Mouse (Mus musculus): Measurements from ENCODE around the gene Slc16a3. TPM values are rescaled to one million over a fixed set of nuclear protein-coding genes. Genes with fewer than 3 reads are reported as not detected.

The Slc16a3 gene
- 2.2 and 13.6 TPM in 2 replicates for polyA plus RNA-seq (2012; rRNA removed; ENCODE audit: low replicate concordance)

DNA sequence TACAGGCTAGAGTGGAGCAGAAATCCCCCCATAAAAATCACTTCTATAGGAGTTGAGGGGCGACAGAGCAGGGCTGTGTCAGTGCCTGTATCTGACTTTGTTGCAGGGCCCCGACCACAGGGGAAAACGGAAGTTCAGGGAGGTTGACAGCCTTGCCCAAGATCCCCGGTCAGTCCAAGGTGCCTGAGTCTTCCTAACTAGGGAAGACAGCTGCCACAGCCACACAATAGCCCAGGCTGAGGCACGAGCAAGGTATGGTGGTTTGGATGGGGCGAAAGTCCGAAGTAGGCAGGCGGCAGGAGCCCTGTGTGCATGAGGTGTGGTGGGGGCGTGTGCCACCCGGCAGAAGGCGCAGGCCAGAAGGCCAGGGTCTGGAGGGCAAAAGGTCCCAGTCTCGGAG lies at the start of gene Slc16a3:
Gene Slc16a3, plus strand, starts transcription at position 153 of the 400 bp plus-strand sequence.

GRCm38 (mm10) chr11:120932564-120933398 lies 15.5 kb upstream of the Slc16a3 start, which contains the start of gene Ccdc57:
Gene Ccdc57 (minus strand): TSS chr11:120932872.

GRCm38 (mm10) chr11:120990951-120991526 lies 42.8 kb downstream of the Slc16a3 start, which contains the start of gene Csnk1d:
Gene Csnk1d (minus strand): TSS chr11:120991330.

Other genes with a start within 250 kb of the Slc16a3 start
- 89.1 and 110 TPM in 2 replicates for gene Cenpx, start 234.7 kb upstream of the Slc16a3 start, polyA plus RNA-seq (2012; rRNA removed; ENCODE audit: low replicate concordance)
- gene Lrrc45, start 234.6 kb upstream of the Slc16a3 start, polyA plus RNA-seq (2012; rRNA removed; ENCODE audit: low replicate concordance), result 30.1 and 63.6 TPM in 2 replicates
- gene Rac3, start 227.0 kb upstream of the Slc16a3 start, polyA plus RNA-seq (2012; rRNA removed; ENCODE audit: low replicate concordance), result 16.6 and 55.7 TPM in 2 replicates
- 141 and 144 TPM in 2 replicates for gene Dcxr, start 221.2 kb upstream of the Slc16a3 start, polyA plus RNA-seq (2012; rRNA removed; ENCODE audit: low replicate concordance)
- 204 and 309 TPM in 2 replicates for gene Cbr2, start 216.4 kb upstream of the Slc16a3 start, polyA plus RNA-seq (2012; rRNA removed; ENCODE audit: low replicate concordance)
- 0.50 and 9.3 TPM in 2 replicates for gene Hmga1b, start 185.7 kb upstream of the Slc16a3 start, polyA plus RNA-seq (2012; rRNA removed; ENCODE audit: low replicate concordance)
- 57.4 and 75.5 TPM in 2 replicates for gene Rfng, start 164.3 kb upstream of the Slc16a3 start, polyA plus RNA-seq (2012; rRNA removed; ENCODE audit: low replicate concordance)
- gene Gps1, start 164.2 kb upstream of the Slc16a3 start, polyA plus RNA-seq (2012; rRNA removed; ENCODE audit: low replicate concordance), result 171 and 257 TPM in 2 replicates
- gene Dus1l, start 152.1 kb upstream of the Slc16a3 start, polyA plus RNA-seq (2012; rRNA removed; ENCODE audit: low replicate concordance), result 33.0 and 52.4 TPM in 2 replicates
- gene Fasn, start 123.9 kb upstream of the Slc16a3 start, polyA plus RNA-seq (2012; rRNA removed; ENCODE audit: low replicate concordance), result 8,340 and 15,875 TPM in 2 replicates
- gene Ccdc57, start 15.6 kb upstream of the Slc16a3 start, polyA plus RNA-seq (2012; rRNA removed; ENCODE audit: low replicate concordance), result 1.6 and 5.9 TPM in 2 replicates
- gene Csnk1d, start 42.9 kb downstream of the Slc16a3 start, polyA plus RNA-seq (2012; rRNA removed; ENCODE audit: low replicate concordance), result 67.7 and 113 TPM in 2 replicates
- gene Cd7, start 90.9 kb downstream of the Slc16a3 start, polyA plus RNA-seq (2012; rRNA removed; ENCODE audit: low replicate concordance), result 2.0 and 6.1 TPM in 2 replicates
- gene Sectm1b, start 115.1 kb downstream of the Slc16a3 start, polyA plus RNA-seq (2012; rRNA removed; ENCODE audit: low replicate concordance), result 3.2 TPM in 1 of 2 replicates, not detected in the other
- 0.21 and 1.2 TPM in 2 replicates for gene Sectm1a, start 132.7 kb downstream of the Slc16a3 start, polyA plus RNA-seq (2012; rRNA removed; ENCODE audit: low replicate concordance)
- gene Tex19.2, start 170.2 kb downstream of the Slc16a3 start, polyA plus RNA-seq (2012; rRNA removed; ENCODE audit: low replicate concordance), result not detected in 2 replicates
- gene Tex19.1, start 197.7 kb downstream of the Slc16a3 start, polyA plus RNA-seq (2012; rRNA removed; ENCODE audit: low replicate concordance), result 0.09 TPM in 1 of 2 replicates, not detected in the other
- gene Uts2r, start 211.8 kb downstream of the Slc16a3 start, polyA plus RNA-seq (2012; rRNA removed; ENCODE audit: low replicate concordance), result 0.06 TPM in 1 of 2 replicates, not detected in the other

All from subcutaneous adipose tissue, adult 2 months (tissue).